In genomic region chr15:100460942-100461341, GRCm38 (mm10) we compare ENCODE assay signal across 8 mouse cellular contexts. TPM values are rescaled to one million over a fixed set of nuclear protein-coding genes. Genes with fewer than 3 reads are reported as not detected.
DNase-seq lines count a peak whose midpoint lies in the region; ATAC-seq and TF ChIP-seq lines count a peak whose summit lies in the region.
"Had no signal": no experiment of that assay in that cellular context is flagged by ENCODE, and none has a peak within 500 bp of the region (broad histone marks: within the 10 kb centered on the region; RNA-seq: fewer than 3 reads in every experiment).

No protein-coding gene starts in this region.

- no peaks in the 10 kb centered on the region for H3K27me3 ChIP-seq in G1E (ENCODE audit: insufficient read depth, low read length)
- peaks cover 11% of the 10 kb centered on the region; the same call in 1 of the 2 replicates for H3K27me3 ChIP-seq in limb, embryonic 12.5 days

- no peak overlapping the region for H3K9ac ChIP-seq in limb, embryonic 12.5 days (replicated peaks)

- peak overlapping the region; percentile 5; the same call in 1 of the 2 replicates for H3K4me3 ChIP-seq in G1E (ENCODE audit: low read depth, low read length)
- H3K4me3 ChIP-seq in limb, embryonic 12.5 days (replicated peaks), result 0 out of 2 replicates have a peak overlapping the region, but pooled peaks have one; percentile 1

- H3K4me1 ChIP-seq in G1E (ENCODE audit: insufficient read depth, low read depth, low read length), result peaks cover 41% of the 10 kb centered on the region
- 0 out of 2 replicates have a peak, but pooled peaks cover 6% of the 10 kb centered on the region for H3K4me1 ChIP-seq in limb, embryonic 12.5 days (replicated peaks)

- 10% methylated on average over 12 of the region's 12 CpGs for WGBS in limb, embryonic 12.5 days

- H3K36me3 ChIP-seq in G1E (replicated peaks), result peaks cover 10% of the 10 kb centered on the region
- H3K36me3 ChIP-seq in limb, embryonic 12.5 days, result no peaks in the 10 kb centered on the region

- no peak overlapping the region for H3K27ac ChIP-seq in limb, embryonic 12.5 days

- H3K4me2 ChIP-seq in limb, embryonic 12.5 days, result peak overlapping the region; percentile 43

- TF ChIP-seq CTCF in G1E (IDR thresholded peaks at IDR 0.05; ENCODE audit: low read depth, low read length), result no peak

- ATAC-seq in G1E (ENCODE audit: extremely low read depth, insufficient number of reproducible peaks, low FRiP score, poor library complexity, severe bottlenecking), result peak; percentile 84
- peak; percentile 81 to 82 for ATAC-seq in hematopoietic stem cell, adult 5-6 weeks (replicated peaks in 1 of 2; ENCODE audit: insufficient read depth in 1 of 2, low FRiP score in 2 of 2, low TSS enrichment in 1 of 2, low read depth in 1 of 2, poor library complexity in 2 of 2, severe bottlenecking in 2 of 2)
- no peak for ATAC-seq in limb, embryonic 12.5 days (ENCODE audit: insufficient number of reproducible peaks, insufficient read depth, low FRiP score, low TSS enrichment, low read depth)

- DNase-seq in G1E (ENCODE audit: low spot score) (no peak), MN1 (ENCODE audit: low spot score) (no peak)
- peak; percentile 62 to 74 for DNase-seq in adrenal gland, postnatal 36 days
- DNase-seq in naive thymus-derived CD4-positive, alpha-beta T cell, adult 2 months (ENCODE audit: low read depth), result peak; percentile 84
- no peak for DNase-seq in frontal cortex, postnatal 25 days (ENCODE audit: low spot score in 2 of 2)

- H3K9me3 ChIP-seq in G1E (replicated peaks), result no peaks in the 10 kb centered on the region
- H3K9me3 ChIP-seq in limb, embryonic 12.5 days, result no peaks in the 10 kb centered on the region

RNA-seq across cellular contexts. Expression of gene Letmd1, which starts 7.9 kb away (rescaled TPM):
- 55.0 and 55.7 TPM in 2 replicates for total RNA-seq in G1E (2014; fragmentation: Nextera tagmentation)
- total RNA-seq in G1E (2017), result 28.4 and 32.8 TPM in 2 replicates
- 54.5 and 60.8 TPM in 2 replicates for polyA plus RNA-seq in G1E (2012)
- 100 to 1,000 TPM; 138 to 150 TPM for total RNA-seq in adrenal gland, postnatal 36 days (2021)
- 23.2 and 26.4 TPM in 2 replicates for total RNA-seq in hematopoietic stem cell, adult 5-6 weeks (2017)
- polyA plus RNA-seq in limb, embryonic 12.5 days (2016; fragmentation: Nextera tagmentation; extraction: Ambion mirVana), result 28.1 and 29.3 TPM in 2 replicates

RNA-seq across cellular contexts. Expression of gene Csrnp2, which starts 34.3 kb away (rescaled TPM):
- total RNA-seq in G1E (2014; fragmentation: Nextera tagmentation) (2.2 and 3.1 TPM in 2 replicates), G1E (2017) (3.7 and 3.8 TPM in 2 replicates)
- polyA plus RNA-seq in G1E (2012), result 1.3 and 1.4 TPM in 2 replicates
- 1 to 10 TPM; 5.4 to 5.8 TPM for total RNA-seq in adrenal gland, postnatal 36 days (2021)
- total RNA-seq in hematopoietic stem cell, adult 5-6 weeks (2017), result 3.8 and 5.0 TPM in 2 replicates
- polyA plus RNA-seq in limb, embryonic 12.5 days (2016; fragmentation: Nextera tagmentation; extraction: Ambion mirVana), result 34.1 and 34.4 TPM in 2 replicates

RNA-seq across cellular contexts. Expression of gene Slc11a2, which starts 36.1 kb away (rescaled TPM):
- total RNA-seq in G1E (2014; fragmentation: Nextera tagmentation), result 66.1 and 95.4 TPM in 2 replicates
- total RNA-seq in G1E (2017), result 34.6 and 35.7 TPM in 2 replicates
- 4.5 and 5.4 TPM in 2 replicates for polyA plus RNA-seq in G1E (2012)
- 100 to 1,000 TPM in 1 of 2 experiments, 10 to 100 TPM in 1; 98.5 to 112 TPM for total RNA-seq in adrenal gland, postnatal 36 days (2021)
- 11.6 and 16.0 TPM in 2 replicates for total RNA-seq in hematopoietic stem cell, adult 5-6 weeks (2017)
- polyA plus RNA-seq in limb, embryonic 12.5 days (2016; fragmentation: Nextera tagmentation; extraction: Ambion mirVana), result 22.8 and 25.6 TPM in 2 replicates

RNA-seq across cellular contexts. Expression of gene Gm5475, which starts 39.0 kb away (rescaled TPM):
- total RNA-seq in G1E (2014; fragmentation: Nextera tagmentation) (not detected in 2 replicates), G1E (2017) (0.05 and 0.17 TPM in 2 replicates)
- polyA plus RNA-seq in G1E (2012), result not detected in 2 replicates
- total RNA-seq in adrenal gland, postnatal 36 days (2021), result not detected
- total RNA-seq in hematopoietic stem cell, adult 5-6 weeks (2017), result not detected in 2 replicates
- 0.12 and 0.13 TPM in 2 replicates for polyA plus RNA-seq in limb, embryonic 12.5 days (2016; fragmentation: Nextera tagmentation; extraction: Ambion mirVana)
- total RNA-seq: heart, postnatal 14 days had no signal

Comparison
In these comparisons a context has a peak if more than half of its experiments do, and no peak if none do; other contexts are left out.
1. DNase-seq: peak in adrenal gland, postnatal 36 days (2 of 2) and naive thymus-derived CD4-positive, alpha-beta T cell, adult 2 months (single experiment); none in G1E (single experiment), MN1 (single experiment) and frontal cortex, postnatal 25 days (0 of 2).